Mouse (Mus musculus) forebrain, embryonic 10.5 days (tissue): ENCODE measurements around the gene Btf3l4. TPM values are rescaled to one million over a fixed set of nuclear protein-coding genes. Genes with fewer than 3 reads are reported as not detected.

ENCODE experiments used
- DNase-seq: peaks from one replicate; pipeline ENCODE4 v3.0.0-alpha.2; 2017; ENCODE audit warnings: low spot score; ENCODE audit errors: extremely low spot score
- H3K27ac ChIP-seq: fragments of 300-500 bp; sonication (generic); 2 replicates; pipeline ENCODE4 v1.5.1; 2016; ENCODE audit warnings: mild to moderate bottlenecking
- H3K27me3 ChIP-seq: fragments of 300-500 bp; sonication (generic); 2 replicates; pipeline ENCODE4 v1.6.1; 2016; ENCODE audit warnings: mild to moderate bottlenecking; ENCODE audit not compliant: poor library complexity, severe bottlenecking
- H3K36me3 ChIP-seq: fragments of 300-500 bp; sonication (generic); replicated peaks from 2 replicates; pipeline ENCODE4 v1.6.1; 2016; ENCODE audit warnings: mild to moderate bottlenecking, moderate library complexity
- H3K4me1 ChIP-seq: fragments of 300-500 bp; sonication (generic); 2 replicates; pipeline ENCODE4 v1.6.1; 2016
- H3K4me3 ChIP-seq: fragments of 300-500 bp; sonication (generic); 2 replicates; pipeline ENCODE4 v1.5.1; 2016; ENCODE audit warnings: mild to moderate bottlenecking, moderate library complexity
- H3K9me3 ChIP-seq: fragments of 300-500 bp; sonication (generic); 2 replicates; pipeline ENCODE4 v1.6.1; 2016; ENCODE audit warnings: mild to moderate bottlenecking, moderate library complexity
- WGBS: fragments of 180-500 bp; shearing (Covaris S2); methylation state at CpG from one replicate; pipeline ENCODE4 v1.1.7; 2016; 5-methylcytosine and 5-hydroxymethylcytosine counted together
- polyA plus RNA-seq: library from polyadenylated mRNA; unstranded; fragments of >200 nt; fragmentation: Nextera tagmentation; extraction: Ambion mirVana; gene quantifications from 2 replicates; pipeline ENCODE4 v1.2.1, GENCODE M21; 2016

Gene Btf3l4
- polyA plus RNA-seq, 1 experiment from 2014 or later: 213 TPM

GRCm38 (mm10) chr4:108796701-108797100, 36.7 kb downstream of the Btf3l4 start:
- Histone ChIP-seq H3K9me3 (no peaks in the 10 kb centered on the region), H3K27me3 (no peaks in the 10 kb centered on the region), H3K4me1 (peaks cover 14% of the 10 kb centered on the region), H3K27ac (no peak overlapping the region), H3K36me3 (no peaks in the 10 kb centered on the region), H3K4me3 (no peak overlapping the region)
- 56% methylated on average over 4 of the region's 4 CpGs for WGBS
- no peak for DNase-seq

DNA sequence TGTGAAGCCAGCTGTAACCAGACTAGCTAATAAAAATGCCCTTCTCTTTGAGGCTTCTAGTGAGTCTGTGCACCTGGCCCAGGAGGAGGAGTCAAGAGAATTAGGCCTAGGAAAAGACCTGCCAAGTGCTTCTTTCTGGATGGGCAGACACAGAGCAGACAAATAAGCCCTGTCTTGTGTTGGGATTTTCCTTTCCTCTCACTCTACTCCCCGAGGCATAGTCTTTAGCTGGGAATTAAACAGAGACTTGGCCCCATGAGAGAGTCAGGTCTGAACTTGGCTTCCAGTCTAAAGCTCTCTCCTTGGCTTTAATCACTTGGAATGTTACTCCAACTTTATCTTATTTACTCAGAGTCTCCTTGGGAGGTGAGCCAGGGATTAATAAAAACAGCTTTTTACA, 39.5 kb downstream of the Btf3l4 start:
- Histone ChIP-seq H3K27me3 (no peaks in the 10 kb centered on the region), H3K4me1 (peaks cover 14% of the 10 kb centered on the region), H3K36me3 (no peaks in the 10 kb centered on the region), H3K9me3 (no peaks in the 10 kb centered on the region), H3K4me3 (no peak overlapping the region), H3K27ac (no peak overlapping the region)
- 58% methylated on average over 1 of the region's 1 CpGs for WGBS
- DNase-seq: no peak

GRCm38 (mm10) chr4:108790507-108790906, 42.9 kb downstream of the Btf3l4 start:
- no peak for DNase-seq
- 97% methylated on average over 1 of the region's 1 CpGs for WGBS

DNA sequence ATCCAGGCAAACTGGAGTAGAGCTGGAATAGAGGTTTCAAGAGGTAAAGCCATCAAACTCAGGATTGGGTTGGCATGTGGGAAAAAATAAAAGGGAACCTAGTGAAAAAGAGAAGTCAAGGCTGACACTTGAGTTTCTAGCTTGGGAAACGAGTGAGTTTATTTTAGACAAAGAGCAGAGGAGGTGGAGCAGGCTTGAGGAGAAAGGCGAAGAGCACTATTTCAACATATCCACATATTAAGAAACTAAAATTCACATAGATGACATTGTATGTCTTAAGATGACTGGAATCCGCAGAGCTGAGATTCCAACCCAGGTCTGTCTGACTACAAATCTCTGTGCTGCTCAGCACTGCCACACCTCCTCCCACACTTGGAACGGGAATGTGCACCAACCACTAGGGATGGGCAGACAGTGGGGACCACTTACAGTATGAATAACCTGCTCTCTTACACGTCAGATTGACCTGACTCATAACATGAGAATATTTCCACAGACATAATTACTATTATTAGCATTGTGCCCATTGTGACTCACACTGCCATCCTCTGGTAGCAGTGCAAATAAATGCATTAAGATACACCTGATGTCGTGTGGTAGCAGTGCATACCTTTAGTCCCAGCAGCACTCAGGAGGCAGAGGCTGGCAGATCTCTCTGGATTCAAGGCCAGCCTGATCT, 44.0 kb downstream of the Btf3l4 start:
- no peak for DNase-seq
- WGBS: 83% methylated on average over 6 of the region's 6 CpGs
- Histone ChIP-seq H3K4me3 (no peak overlapping the region), H3K4me1 (no peaks in the 10 kb centered on the region), H3K27me3 (no peaks in the 10 kb centered on the region), H3K9me3 (no peaks in the 10 kb centered on the region), H3K36me3 (no peaks in the 10 kb centered on the region), H3K27ac (no peak overlapping the region)

More at GRCm38 (mm10) chr4:108790507-108790906, 42.9 kb downstream of the Btf3l4 start:
- Histone ChIP-seq H3K27me3 (no peaks in the 10 kb centered on the region), H3K4me1 (0 out of 2 replicates have a peak, but pooled peaks cover under 1% of the 10 kb centered on the region), H3K36me3 (no peaks in the 10 kb centered on the region), H3K4me3 (no peak overlapping the region), H3K9me3 (no peaks in the 10 kb centered on the region), H3K27ac (no peak overlapping the region)

GRCm38 (mm10) chr4:108782421-108783085, 50.9 kb downstream of the Btf3l4 start:
- Histone ChIP-seq H3K4me3 (no peak overlapping the region), H3K9me3 (no peaks in the 10 kb centered on the region), H3K4me1 (peaks cover 38% of the 10 kb centered on the region), H3K27ac (no peak overlapping the region), H3K36me3 (no peaks in the 10 kb centered on the region), H3K27me3 (no peaks in the 10 kb centered on the region)
- 43% methylated on average over 8 of the region's 8 CpGs for WGBS
- no peak for DNase-seq

DNA sequence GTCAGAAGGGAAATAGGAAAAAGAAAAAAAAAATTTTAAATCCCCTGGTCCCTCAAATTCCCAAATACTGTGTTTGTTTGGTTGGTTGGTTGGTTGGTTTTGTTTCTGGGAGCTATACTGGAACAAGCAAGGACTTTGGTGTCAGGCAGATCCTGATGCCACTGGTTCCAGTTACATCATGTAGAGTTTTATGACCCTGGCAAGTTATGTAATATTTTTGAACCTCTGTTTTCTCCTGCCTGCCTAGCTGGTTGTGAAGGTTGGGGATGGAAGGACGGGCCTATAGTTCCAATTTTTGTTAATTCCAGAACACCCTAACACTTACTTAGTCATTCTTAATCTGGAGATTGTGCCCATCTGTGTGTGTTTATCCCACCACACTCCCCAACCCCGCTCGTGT, 51.8 kb downstream of the Btf3l4 start:
- Histone ChIP-seq H3K4me1 (peaks cover 38% of the 10 kb centered on the region), H3K27me3 (no peaks in the 10 kb centered on the region), H3K9me3 (no peaks in the 10 kb centered on the region), H3K36me3 (no peaks in the 10 kb centered on the region), H3K27ac (0 out of 2 replicates have a peak overlapping the region, but pooled peaks have one; percentile 99), H3K4me3 (peak overlapping the region; percentile 96)
- DNase-seq: no peak
- 67% methylated on average over 3 of the region's 3 CpGs for WGBS

DNA sequence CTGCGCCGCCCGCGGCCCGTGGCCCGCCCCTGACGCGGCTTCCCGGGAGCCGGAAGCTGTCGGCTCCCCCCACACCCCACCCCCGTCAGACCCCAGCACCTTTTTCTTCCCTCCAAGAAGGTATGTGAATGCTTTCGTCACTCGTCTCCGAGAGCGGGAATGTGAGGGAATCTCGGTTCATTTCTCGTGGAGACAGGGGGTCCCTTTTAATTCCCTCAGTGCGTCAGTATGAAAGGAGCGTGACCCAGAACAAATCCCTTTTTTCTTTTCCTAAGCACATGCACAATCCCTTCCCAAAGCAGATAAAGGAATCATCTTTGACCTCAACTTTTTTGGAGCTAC, 52.6 kb downstream of the Btf3l4 start:
- Histone ChIP-seq H3K27ac (peak overlapping the region; percentile 99), H3K4me3 (peak overlapping the region; percentile 96), H3K36me3 (no peaks in the 10 kb centered on the region), H3K4me1 (peaks cover 38% of the 10 kb centered on the region), H3K27me3 (no peaks in the 10 kb centered on the region), H3K9me3 (no peaks in the 10 kb centered on the region)
- peak; percentile 71 for DNase-seq
- under 1% methylated on average over 20 of the region's 20 CpGs for WGBS

DNA sequence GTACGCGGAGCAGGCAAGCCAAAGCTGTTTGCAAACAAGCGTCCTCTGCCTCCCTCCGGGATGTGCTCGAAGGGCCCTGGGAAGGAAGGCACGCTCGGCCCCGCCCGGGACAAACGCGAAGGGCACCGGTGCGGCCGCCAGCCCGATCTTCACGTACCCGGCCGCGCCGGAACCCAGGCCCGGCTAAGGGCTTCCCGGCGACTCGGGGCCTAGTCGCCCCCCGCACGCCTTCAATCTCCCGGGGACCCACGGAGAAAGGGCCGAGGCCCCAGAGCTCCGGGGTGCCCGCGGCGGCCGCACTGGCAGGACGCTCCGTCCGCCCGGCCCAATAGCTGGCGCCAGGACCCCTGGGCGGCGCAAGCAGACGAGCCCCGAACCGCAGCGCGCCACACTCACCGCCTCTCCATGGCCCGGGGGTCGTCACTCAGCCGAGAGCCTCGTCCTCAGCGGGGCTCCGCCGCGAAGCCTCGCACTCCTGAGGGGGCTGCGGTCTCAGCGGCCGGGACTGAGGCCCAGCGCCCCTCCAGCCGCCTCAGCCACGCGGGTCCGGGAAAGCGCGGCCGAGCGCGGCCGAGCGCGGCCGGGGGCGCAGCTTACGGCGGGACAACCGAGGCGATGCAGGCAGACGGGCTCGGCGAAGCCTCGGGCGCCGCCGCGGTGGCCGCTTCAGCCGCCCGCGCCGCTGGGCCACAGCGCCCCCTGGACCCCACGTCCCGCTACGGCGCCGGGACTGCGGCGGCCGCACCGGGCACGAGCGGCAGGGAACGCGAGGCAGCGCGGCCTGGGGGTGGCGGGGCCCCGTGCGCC, 53.2 kb downstream of the Btf3l4 start, which contains the start of gene Zfyve9:
Gene Zfyve9, minus strand, starts transcription at position 742 of the 807 bp plus-strand sequence.
- H3K27me3 ChIP-seq: no peaks in the 10 kb centered on the region
- peaks cover 38% of the 10 kb centered on the region for H3K4me1 ChIP-seq
- under 1% methylated on average over 109 of the region's 111 CpGs for WGBS
- DNase-seq: peak; percentile 75
- H3K9me3 ChIP-seq: no peaks in the 10 kb centered on the region
- H3K36me3 ChIP-seq: no peaks in the 10 kb centered on the region
- peak within 1 kb of the TSS; percentile 96 for H3K4me3 ChIP-seq
- H3K27ac ChIP-seq: peak within 1 kb of the TSS; percentile 99

DNA sequence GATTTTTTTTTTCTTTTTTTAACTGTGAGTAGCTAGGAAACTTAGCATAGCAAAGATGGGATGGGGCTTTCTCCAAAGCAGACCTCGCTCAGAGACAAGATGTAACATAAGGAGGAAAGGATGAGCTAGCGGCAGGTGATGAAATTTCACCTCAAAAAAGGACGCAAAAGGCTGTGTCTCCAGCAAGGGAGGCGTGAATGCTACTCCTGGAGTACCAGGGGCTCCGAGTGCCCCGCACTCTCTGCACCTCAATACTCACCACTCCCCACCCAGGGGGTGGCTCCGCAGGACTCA, 53.7 kb downstream of the Btf3l4 start:
- Histone ChIP-seq H3K36me3 (no peaks in the 10 kb centered on the region), H3K4me3 (peak overlapping the region; percentile 96), H3K4me1 (peaks cover 38% of the 10 kb centered on the region), H3K27ac (peak overlapping the region; percentile 99), H3K9me3 (no peaks in the 10 kb centered on the region), H3K27me3 (no peaks in the 10 kb centered on the region)
- no peak for DNase-seq
- WGBS: 0% methylated on average over 7 of the region's 7 CpGs

- no peak overlapping the region for H3K27ac ChIP-seq
- H3K36me3 ChIP-seq: no peaks in the 10 kb centered on the region; the same call in 1 of the 2 replicates
- no peak for DNase-seq
- no peak overlapping the region for H3K4me3 ChIP-seq
- no peaks in the 10 kb centered on the region for H3K4me1 ChIP-seq
- H3K9me3 ChIP-seq: no peaks in the 10 kb centered on the region
- H3K27me3 ChIP-seq: no peaks in the 10 kb centered on the region
These were observed 64.9 kb downstream of the Btf3l4 start for GRCm38 (mm10) chr4:108768527-108768926.
